Mouse (Mus musculus) neural tube, embryonic 15.5 days (tissue): ENCODE data around the gene Fbxl17. TPM values are rescaled to one million over a fixed set of nuclear protein-coding genes. Genes with fewer than 3 reads are reported as not detected.
A peak's percentile ranks its signal among the peaks of the same experiment; 100 is the strongest.

ENCODE experiments used
- ATAC-seq: fragments of 200-750 bp; cut with Nextera tagmentation; 2 replicates; pipeline ENCODE4 v1.8.0; 2017; ENCODE audit warnings: mild to moderate bottlenecking, moderate TSS enrichment, moderate library complexity; ENCODE audit not compliant: low FRiP score
- H3K27ac ChIP-seq: fragments of 300-500 bp; sonication (generic); replicated peaks from 2 replicates; pipeline ENCODE4 v1.5.1; 2015; ENCODE audit warnings: mild to moderate bottlenecking, inconsistent platforms
- H3K27me3 ChIP-seq: fragments of 300-500 bp; sonication (generic); replicated peaks from 2 replicates; pipeline ENCODE4 v1.6.1; 2015; ENCODE audit warnings: inconsistent platforms
- H3K36me3 ChIP-seq: fragments of 300-500 bp; sonication (generic); 2 replicates; pipeline ENCODE4 v1.6.1; 2015; ENCODE audit warnings: inconsistent platforms
- H3K4me1 ChIP-seq: fragments of 300-500 bp; sonication (generic); 2 replicates; pipeline ENCODE4 v1.6.1; 2015; ENCODE audit warnings: inconsistent platforms
- H3K4me2 ChIP-seq: fragments of 300-500 bp; sonication (generic); 2 replicates; pipeline ENCODE4 v1.6.1; 2015; ENCODE audit warnings: inconsistent platforms, mild to moderate bottlenecking, moderate library complexity
- H3K4me3 ChIP-seq: fragments of 300-500 bp; sonication (generic); replicated peaks from 2 replicates; pipeline ENCODE4 v1.5.1; 2015; ENCODE audit warnings: mild to moderate bottlenecking, inconsistent platforms
- H3K9ac ChIP-seq: fragments of 300-500 bp; sonication (generic); replicated peaks from 2 replicates; pipeline ENCODE4 v1.6.1; 2015; ENCODE audit warnings: mild to moderate bottlenecking, inconsistent platforms
- H3K9me3 ChIP-seq: fragments of 300-500 bp; sonication (generic); replicated peaks from 2 replicates; pipeline ENCODE4 v1.6.1; 2016; ENCODE audit warnings: inconsistent platforms
- WGBS: fragments of 180-500 bp; shearing (Covaris S2); methylation state at CpG from one replicate; pipeline ENCODE4 v1.1.7; 2015; ENCODE audit warnings: mixed read lengths; 5-methylcytosine and 5-hydroxymethylcytosine counted together
- polyA plus RNA-seq: library from polyadenylated mRNA; unstranded; fragments of >200 nt; fragmentation: Nextera tagmentation; extraction: Ambion mirVana; gene quantifications from 2 replicates; pipeline ENCODE4 v1.2.1, GENCODE M21; 2015

Fbxl17 gene
- polyA plus RNA-seq, 1 experiment from 2014 or later, result 12.1 TPM

DNA sequence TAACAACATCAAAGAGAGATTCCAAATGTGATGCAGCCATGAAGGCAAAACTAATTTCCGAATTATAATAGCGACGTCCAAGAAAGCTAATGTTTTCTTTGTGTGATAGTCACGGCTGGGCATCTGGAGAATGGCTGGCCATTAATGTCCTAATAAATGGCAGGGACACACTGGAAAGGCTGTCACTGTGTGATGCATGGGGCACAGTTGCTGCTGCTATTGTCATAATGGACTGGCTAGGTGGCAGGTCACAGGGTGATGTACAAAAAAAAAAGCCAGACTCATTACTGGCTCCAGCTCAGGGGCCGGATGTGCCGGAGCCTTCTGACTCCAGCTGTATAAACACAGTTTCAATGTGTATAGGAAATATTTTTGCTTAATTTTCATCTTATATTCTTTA lies 341.9 kb downstream of the Fbxl17 start:
- Histone ChIP-seq H3K36me3 (no peaks in the 10 kb centered on the region), H3K27ac (peak overlapping the region; percentile 2; the same call in 1 of the 2 replicates), H3K27me3 (no peaks in the 10 kb centered on the region), H3K9ac (no peak overlapping the region), H3K9me3 (no peaks in the 10 kb centered on the region), H3K4me1 (peaks cover 13% of the 10 kb centered on the region), H3K4me3 (no peak overlapping the region), H3K4me2 (no peak overlapping the region)
- WGBS, result 13% methylated on average over 6 of the region's 6 CpGs
- ATAC-seq, result peak; percentile 27; the same call in 1 of the 2 replicates

DNA sequence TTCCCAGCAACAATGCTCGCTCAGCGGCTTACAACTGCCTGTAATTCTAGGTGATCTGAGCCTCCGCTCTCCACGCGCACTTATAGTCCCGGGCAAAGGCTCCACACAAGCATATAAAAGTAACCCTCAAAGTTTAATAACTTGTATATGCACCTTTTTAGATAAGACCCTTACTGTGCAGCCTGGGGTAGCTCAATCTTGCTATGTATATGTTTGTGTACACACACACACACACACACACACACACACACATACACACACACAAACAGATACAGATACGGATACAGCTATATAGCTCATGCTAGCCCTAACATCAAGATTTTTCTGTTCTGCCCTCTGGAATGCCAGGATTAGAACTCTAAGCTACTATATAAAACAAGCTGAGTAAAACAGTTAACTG lies 342.8 kb downstream of the Fbxl17 start:
- Histone ChIP-seq H3K36me3 (no peaks in the 10 kb centered on the region), H3K4me3 (no peak overlapping the region), H3K4me2 (no peak overlapping the region), H3K9me3 (no peaks in the 10 kb centered on the region), H3K9ac (no peak overlapping the region), H3K27me3 (no peaks in the 10 kb centered on the region), H3K27ac (no peak overlapping the region), H3K4me1 (peaks cover 12% of the 10 kb centered on the region)
- 0 out of 2 replicates have a peak, but pooled peaks have one; percentile 57 for ATAC-seq
- WGBS, result 87% methylated on average over 7 of the region's 7 CpGs

DNA sequence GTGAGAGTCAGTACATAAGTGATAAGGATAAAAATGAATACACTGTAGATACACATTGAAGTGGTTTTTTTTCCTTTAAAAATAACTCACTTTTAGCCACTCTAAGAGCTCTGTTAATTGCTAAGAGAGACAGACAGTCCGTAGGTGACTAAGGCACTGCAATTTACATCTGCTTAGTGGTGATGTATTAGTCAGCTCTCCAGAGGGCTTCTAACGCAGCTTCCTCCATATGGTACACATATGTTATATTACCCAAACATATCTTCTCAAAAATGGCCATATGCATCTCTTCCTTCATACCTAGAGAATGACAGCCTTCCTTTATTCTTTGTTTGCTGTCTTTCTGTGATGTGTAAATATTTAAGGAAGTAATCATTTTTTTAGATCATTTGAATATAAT lies 353.3 kb downstream of the Fbxl17 start:
- Histone ChIP-seq H3K27me3 (no peaks in the 10 kb centered on the region), H3K9ac (no peak overlapping the region), H3K4me1 (peaks cover 28% of the 10 kb centered on the region), H3K36me3 (no peaks in the 10 kb centered on the region), H3K27ac (peak overlapping the region; percentile 63; the same call in 1 of the 2 replicates), H3K4me3 (no peak overlapping the region), H3K9me3 (no peaks in the 10 kb centered on the region), H3K4me2 (no peak overlapping the region)
- WGBS, result 13% methylated on average over 2 of the region's 2 CpGs
- ATAC-seq, result no peak

DNA sequence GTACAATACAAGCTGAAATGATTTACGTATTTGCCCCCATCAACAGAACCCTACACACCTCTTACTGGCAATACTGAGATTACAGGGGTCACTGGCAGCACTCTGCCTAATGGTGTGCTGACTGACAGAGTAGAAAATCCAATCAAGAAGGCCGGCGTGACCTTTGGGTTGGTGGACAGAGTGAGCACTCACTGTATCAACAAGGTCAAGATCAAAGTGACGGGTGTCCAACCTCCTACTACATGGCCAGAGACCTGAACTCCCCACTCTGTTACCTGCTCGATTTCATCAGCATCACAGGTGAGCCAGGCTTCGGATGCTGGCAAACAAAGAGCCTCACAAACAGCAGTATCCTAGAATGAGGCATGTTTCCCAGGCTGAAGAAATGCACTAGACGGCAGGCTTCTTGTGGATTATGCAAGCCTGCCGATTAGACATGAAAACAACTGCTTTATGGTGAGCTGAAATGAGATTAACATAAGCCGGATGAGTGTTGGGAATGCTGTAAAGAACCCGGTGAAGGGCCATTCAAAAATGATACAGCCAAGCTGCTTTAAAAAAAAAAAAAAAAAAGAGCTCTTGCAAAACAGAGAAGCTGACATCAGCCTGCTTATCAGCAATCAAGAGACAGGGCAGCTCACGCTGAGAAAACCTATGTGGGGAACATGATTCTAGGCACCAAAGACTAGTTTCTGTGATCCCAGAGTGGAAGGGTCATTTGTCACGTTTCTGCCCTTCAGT lies 353.9 kb downstream of the Fbxl17 start:
- H3K36me3 ChIP-seq, result no peaks in the 10 kb centered on the region
- no peaks in the 10 kb centered on the region for H3K9me3 ChIP-seq
- peaks cover 28% of the 10 kb centered on the region for H3K4me1 ChIP-seq
- WGBS, result 18% methylated on average over 12 of the region's 12 CpGs
- H3K27ac ChIP-seq, result peak overlapping the region; percentile 63
- 0 out of 2 replicates have a peak overlapping the region, but pooled peaks have one; percentile 9 for H3K4me2 ChIP-seq
- peak; percentile 30; the same call in 1 of the 2 replicates for ATAC-seq
- no peaks in the 10 kb centered on the region for H3K27me3 ChIP-seq
- no peak overlapping the region for H3K9ac ChIP-seq
- no peak overlapping the region for H3K4me3 ChIP-seq

DNA sequence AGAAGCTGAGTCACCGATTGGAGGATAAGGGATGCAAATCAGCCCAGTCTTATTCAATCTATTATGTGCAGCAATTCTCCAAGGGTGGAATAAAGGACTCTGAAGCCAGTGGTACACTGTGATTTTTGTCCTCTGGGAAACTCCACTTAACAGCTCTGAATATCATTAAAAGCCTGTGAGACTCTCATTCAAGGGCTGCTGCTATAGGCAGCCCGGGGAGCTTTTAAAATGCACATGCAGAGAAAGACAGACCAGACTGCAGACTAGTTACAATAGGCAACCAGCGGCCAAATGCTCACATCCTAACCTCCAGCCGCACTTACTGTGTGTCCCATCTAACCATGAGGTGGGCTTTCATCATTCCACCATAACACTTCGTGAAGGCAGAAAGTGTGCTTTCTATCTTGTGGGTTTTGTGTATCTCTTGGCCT lies 354.5 kb downstream of the Fbxl17 start:
- ATAC-seq, result peak; percentile 65
- H3K27ac ChIP-seq, result peak overlapping the region; percentile 63
- H3K27me3 ChIP-seq, result no peaks in the 10 kb centered on the region
- H3K4me2 ChIP-seq, result 0 out of 2 replicates have a peak overlapping the region, but pooled peaks have one; percentile 9
- peaks cover 28% of the 10 kb centered on the region for H3K4me1 ChIP-seq
- no peaks in the 10 kb centered on the region for H3K9me3 ChIP-seq
- no peak overlapping the region for H3K4me3 ChIP-seq
- 3% methylated on average over 5 of the region's 5 CpGs for WGBS
- no peak overlapping the region for H3K9ac ChIP-seq
- no peaks in the 10 kb centered on the region for H3K36me3 ChIP-seq

DNA sequence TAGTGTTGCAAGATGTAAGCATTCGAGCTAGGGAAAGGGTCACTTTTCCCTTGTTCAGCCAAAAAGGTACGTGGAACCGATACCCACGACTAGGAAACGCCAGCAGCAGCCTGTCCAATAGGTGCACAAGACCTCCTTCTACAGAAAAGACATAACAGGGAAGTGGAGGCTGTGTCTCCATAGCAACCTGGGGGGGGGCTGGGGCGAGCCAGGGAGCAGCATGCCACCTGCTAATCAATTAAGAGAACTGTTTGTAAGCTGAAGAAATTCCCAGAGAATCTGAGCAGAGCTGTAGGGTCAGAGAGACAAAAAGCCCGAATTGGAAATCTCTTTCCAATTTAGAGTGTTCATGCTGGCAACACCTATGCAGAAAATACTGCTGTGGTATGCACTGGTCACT lies 356.0 kb downstream of the Fbxl17 start:
- Histone ChIP-seq H3K9ac (no peak overlapping the region), H3K36me3 (no peaks in the 10 kb centered on the region), H3K4me2 (no peak overlapping the region), H3K27me3 (no peaks in the 10 kb centered on the region), H3K9me3 (no peaks in the 10 kb centered on the region), H3K4me1 (peaks cover 28% of the 10 kb centered on the region), H3K4me3 (no peak overlapping the region), H3K27ac (no peak overlapping the region)
- WGBS, result 38% methylated on average over 7 of the region's 7 CpGs
- no peak for ATAC-seq

DNA sequence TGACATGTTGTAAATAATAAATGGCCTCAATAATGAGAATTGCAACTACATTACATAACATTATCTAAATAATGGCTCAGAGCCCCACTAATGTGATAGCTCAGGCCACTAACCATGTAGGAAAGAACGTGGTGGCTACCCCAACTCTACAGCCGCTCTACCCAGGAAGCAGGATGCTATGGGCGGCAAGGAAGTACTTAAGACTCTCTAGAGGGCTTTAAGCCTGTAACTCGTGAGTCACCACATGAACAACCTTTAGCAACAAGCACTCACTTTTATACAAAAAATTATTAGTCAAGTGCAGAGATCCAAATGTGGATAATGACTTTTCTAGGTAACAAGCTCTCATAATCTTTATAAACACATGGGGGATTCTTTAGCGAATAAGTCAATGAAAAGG lies 365.0 kb downstream of the Fbxl17 start:
- 79% methylated on average over 5 of the region's 5 CpGs for WGBS
- H3K9me3 ChIP-seq, result no peaks in the 10 kb centered on the region
- H3K27me3 ChIP-seq, result no peaks in the 10 kb centered on the region
- H3K4me1 ChIP-seq, result 0 out of 2 replicates have a peak, but pooled peaks cover 5% of the 10 kb centered on the region
- H3K36me3 ChIP-seq, result no peaks in the 10 kb centered on the region
- H3K9ac ChIP-seq, result no peak overlapping the region
- no peak overlapping the region for H3K4me2 ChIP-seq
- no peak overlapping the region for H3K4me3 ChIP-seq
- ATAC-seq, result no peak
- H3K27ac ChIP-seq, result no peak overlapping the region

DNA sequence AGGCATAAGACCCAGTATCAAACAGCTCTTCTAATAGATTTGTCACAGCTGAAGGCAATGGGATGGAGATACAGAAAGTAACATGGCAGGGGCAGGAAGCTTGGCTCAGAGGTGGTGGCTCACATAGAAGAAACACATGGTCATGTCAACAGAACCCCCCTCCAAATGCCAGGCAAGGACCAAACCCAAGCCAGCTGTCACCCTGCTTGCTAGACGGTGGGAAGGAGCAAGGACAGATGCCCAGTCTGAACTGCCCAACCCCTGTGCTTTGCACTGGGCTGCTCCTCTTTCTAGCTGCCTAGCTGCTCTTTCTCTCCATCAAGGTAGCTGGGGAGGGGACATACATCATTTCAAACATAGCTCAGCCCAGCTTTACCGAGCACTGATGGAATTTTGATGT lies 377.4 kb downstream of the Fbxl17 start:
- peaks cover 3% of the 10 kb centered on the region; the same call in 1 of the 2 replicates for H3K4me1 ChIP-seq
- H3K9me3 ChIP-seq, result no peaks in the 10 kb centered on the region
- H3K4me3 ChIP-seq, result no peak overlapping the region
- H3K4me2 ChIP-seq, result no peak overlapping the region
- 67% methylated on average over 2 of the region's 2 CpGs for WGBS
- no peak overlapping the region; the same call in 1 of the 2 replicates for H3K27ac ChIP-seq
- no peaks in the 10 kb centered on the region for H3K36me3 ChIP-seq
- no peaks in the 10 kb centered on the region for H3K27me3 ChIP-seq
- ATAC-seq, result no peak
- no peak overlapping the region for H3K9ac ChIP-seq

DNA sequence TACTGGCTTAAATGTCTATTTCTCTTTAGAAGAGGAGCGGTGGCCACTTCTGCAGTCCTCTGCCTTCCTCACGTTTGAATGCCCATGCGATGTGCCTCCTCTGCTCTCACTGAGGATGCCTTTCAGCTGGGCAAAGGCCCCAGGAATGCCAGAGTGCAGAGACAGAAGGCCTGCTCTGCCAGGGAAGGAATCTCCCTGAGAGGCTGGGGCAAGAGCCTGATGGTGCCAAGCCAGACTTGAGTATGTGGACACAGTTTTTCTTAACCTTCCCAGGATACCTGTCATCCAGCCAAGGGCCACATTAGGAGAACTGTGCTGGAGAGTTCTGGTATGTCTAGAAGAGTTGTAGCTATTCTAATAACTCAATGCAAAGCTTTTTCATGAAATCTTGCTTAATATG lies 380.1 kb downstream of the Fbxl17 start:
- 83% methylated on average over 3 of the region's 3 CpGs for WGBS
- no peaks in the 10 kb centered on the region for H3K27me3 ChIP-seq
- no peak overlapping the region for H3K4me2 ChIP-seq
- no peaks in the 10 kb centered on the region for H3K9me3 ChIP-seq
- H3K36me3 ChIP-seq, result no peaks in the 10 kb centered on the region
- H3K4me1 ChIP-seq, result peaks cover 3% of the 10 kb centered on the region; the same call in 1 of the 2 replicates
- no peak overlapping the region for H3K27ac ChIP-seq
- H3K4me3 ChIP-seq, result no peak overlapping the region
- H3K9ac ChIP-seq, result no peak overlapping the region
- ATAC-seq, result no peak

DNA sequence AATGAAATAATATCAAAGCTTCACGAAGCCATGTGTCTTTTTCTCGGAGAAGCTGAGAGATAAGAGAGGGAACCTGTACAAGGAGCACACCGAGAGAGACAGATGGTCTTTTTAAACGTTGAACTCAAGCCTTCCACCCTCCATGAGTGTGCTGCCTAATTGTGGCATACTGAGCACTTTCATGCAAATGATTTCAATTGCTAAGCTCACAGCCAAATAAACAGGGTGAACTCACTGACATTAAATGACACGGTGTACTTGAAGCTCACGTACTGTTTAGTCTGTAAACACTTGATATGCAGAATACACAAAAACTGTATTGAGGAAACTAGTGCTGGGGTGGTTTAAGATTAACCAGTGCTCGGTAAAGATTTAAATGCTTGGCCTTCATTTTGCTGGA lies 380.7 kb downstream of the Fbxl17 start:
- Histone ChIP-seq H3K4me2 (no peak overlapping the region), H3K27ac (no peak overlapping the region), H3K27me3 (no peaks in the 10 kb centered on the region), H3K9me3 (no peaks in the 10 kb centered on the region), H3K4me3 (no peak overlapping the region), H3K9ac (no peak overlapping the region), H3K4me1 (peaks cover 3% of the 10 kb centered on the region; the same call in 1 of the 2 replicates), H3K36me3 (no peaks in the 10 kb centered on the region)
- no peak for ATAC-seq
- WGBS, result 52% methylated on average over 7 of the region's 7 CpGs

DNA sequence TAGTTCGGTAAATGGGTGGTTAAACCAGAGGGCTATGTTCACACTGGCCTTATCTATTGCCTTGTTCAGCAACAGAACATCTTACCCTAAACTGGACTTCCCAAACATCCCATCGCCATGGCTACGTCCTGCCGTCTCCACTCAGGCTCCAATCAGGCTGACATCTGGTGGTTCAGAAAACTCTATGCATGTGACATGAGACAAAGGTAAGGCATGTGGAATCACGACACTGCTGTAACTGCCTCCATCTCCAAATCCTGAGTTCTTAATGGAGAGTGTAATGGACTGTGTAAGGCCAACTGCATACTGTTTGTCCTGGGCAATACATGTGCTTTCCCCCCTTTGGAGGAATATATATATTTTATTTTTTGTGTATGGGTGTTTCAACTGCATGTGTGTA lies 382.7 kb downstream of the Fbxl17 start:
- Histone ChIP-seq H3K9ac (no peak overlapping the region), H3K4me1 (no peaks in the 10 kb centered on the region; the same call in 1 of the 2 replicates), H3K27ac (no peak overlapping the region), H3K27me3 (no peaks in the 10 kb centered on the region), H3K36me3 (no peaks in the 10 kb centered on the region), H3K4me2 (no peak overlapping the region), H3K9me3 (no peaks in the 10 kb centered on the region), H3K4me3 (no peak overlapping the region)
- 68% methylated on average over 5 of the region's 5 CpGs for WGBS
- ATAC-seq, result no peak

DNA sequence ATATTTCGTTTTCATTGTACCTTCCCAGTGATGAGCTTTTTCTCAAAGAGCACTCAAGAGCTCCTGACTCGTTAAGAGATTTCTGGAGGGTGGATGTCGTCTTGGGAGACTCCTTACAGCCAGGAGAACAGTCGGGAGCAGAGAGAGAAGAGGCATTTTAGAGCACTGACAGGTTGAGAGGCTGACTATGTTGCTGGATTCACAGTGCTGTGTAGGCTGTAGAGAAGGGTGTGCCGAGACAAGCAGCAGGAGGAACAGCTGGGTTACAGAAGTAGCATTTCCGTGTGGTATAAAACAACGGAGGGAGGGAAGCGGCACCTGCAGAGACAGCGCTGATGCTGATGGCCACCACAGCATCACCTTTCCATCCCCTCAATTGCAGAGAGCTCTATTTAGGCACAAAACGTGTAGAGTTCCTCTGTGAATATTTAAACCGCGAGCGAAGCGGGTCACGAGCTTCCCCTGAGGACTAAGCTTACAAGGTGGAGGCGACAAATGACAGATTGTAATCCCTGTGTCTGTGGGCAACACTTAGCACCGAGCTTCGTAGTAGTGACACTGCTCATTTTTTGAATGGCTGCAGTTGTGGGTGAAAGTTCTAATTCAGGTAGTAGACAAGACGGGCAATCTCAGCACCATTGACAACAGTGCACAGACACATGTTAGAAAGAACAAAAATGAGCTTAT lies 385.3 kb downstream of the Fbxl17 start:
- 85% methylated on average over 19 of the region's 19 CpGs for WGBS
- no peak overlapping the region for H3K27ac ChIP-seq
- no peaks in the 10 kb centered on the region for H3K36me3 ChIP-seq
- H3K9me3 ChIP-seq, result no peaks in the 10 kb centered on the region
- peaks cover 7% of the 10 kb centered on the region for H3K4me1 ChIP-seq
- no peak for ATAC-seq
- no peaks in the 10 kb centered on the region for H3K27me3 ChIP-seq
- no peak overlapping the region for H3K4me3 ChIP-seq
- H3K4me2 ChIP-seq, result no peak overlapping the region
- no peak overlapping the region for H3K9ac ChIP-seq
